Mouse (Mus musculus): Measurements from ENCODE around the gene Tex22.
A peak's percentile ranks its signal among the peaks of the same experiment; 100 is the strongest.

The Tex22 gene

DNA sequence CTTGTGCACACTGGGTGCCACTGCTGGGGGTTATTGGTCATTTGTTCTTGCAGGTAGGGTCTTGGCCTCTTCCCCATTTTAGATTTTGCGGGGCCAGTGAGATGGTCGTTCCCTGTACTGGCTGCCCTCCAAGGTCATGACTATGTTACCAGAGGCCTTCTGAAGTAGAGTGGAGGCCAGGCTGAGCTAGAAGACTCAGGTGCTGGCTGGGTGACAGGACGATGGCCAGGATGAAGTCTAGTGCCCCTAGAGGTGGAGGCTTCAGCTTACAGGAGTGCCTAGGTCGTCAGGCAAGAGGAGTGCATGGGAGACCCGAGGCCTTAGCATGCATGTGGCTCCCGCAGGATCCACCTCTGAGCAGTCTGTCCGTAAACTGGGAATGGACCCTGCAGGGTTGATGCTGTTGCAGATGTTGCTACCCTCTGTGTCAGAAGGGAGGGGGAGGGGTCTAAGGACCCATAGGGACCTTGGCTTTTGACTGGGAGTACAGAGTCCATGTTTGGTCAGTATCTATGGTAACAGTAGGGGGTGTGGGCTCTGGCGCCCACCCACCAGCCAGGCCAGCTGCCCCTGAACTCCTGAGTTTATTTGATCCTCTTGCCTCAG is 29.6 kb downstream of the Tex22 start:
- DNase-seq: peak; percentile 18 to 30

DNA sequence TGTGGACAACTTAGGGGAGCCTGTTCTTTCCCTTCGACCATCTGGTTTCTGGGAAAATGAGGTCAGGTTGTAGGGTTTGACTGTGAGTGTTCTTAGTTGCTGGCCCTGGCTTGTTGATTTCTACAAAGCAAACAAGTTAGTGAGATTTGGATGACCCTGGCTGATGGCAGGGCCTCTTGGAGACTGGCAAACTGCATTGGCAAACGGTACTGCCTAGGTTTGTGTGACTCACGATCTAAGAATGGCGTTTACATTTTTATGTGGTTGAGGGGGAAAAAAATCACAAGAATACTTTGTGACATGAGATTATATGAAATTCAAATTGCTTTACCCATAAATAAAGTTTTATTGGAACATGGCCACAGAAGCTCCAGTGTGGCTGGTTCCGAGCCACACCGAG is 32.1 kb downstream of the Tex22 start:
- DNase-seq: no peak

DNA sequence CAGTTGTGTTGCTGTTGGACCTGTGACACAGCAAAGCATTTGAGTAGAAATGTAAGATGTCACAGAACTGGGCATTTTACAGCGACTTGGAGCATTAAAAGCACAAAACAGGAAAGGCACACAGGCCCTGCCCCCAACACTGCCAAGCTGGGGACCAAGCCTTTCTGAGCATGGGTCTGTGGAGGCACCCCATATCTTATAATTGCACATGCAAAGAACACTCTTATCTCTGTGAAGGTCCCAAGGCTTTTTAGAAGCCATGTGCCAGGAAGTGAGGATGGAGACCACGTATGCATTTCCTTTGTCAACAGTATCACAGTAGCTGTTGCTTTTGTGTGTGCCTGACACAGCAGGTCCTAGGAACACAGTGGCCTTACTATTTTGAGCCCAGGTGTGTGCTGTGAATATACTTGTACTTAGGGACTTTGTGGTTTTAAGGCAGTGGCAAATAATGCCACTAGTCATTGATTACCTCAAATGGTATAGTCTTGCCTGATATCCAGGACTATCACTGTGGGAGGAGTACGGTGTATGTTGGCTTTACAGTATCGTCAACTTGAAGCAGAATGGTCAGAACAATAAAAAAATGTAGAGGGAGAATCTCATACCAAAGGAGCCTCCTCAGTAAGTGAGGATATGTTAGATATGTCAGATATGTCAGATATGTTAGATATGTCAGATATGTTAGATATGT is 33.3 kb downstream of the Tex22 start:
- no peak for DNase-seq

GRCm38 (mm10) chr12:113108528-113109283 is 34.4 kb downstream of the Tex22 start:
- DNase-seq: no peak

GRCm38 (mm10) chr12:113109801-113110200 is 35.5 kb downstream of the Tex22 start:
- DNase-seq: no peak

- DNase-seq: no peak
Measured at GRCm38 (mm10) chr12:113114141-113114540, 39.8 kb downstream of the Tex22 start.

GRCm38 (mm10) chr12:113114856-113115538 is 40.7 kb downstream of the Tex22 start:
- DNase-seq: no peak

DNA sequence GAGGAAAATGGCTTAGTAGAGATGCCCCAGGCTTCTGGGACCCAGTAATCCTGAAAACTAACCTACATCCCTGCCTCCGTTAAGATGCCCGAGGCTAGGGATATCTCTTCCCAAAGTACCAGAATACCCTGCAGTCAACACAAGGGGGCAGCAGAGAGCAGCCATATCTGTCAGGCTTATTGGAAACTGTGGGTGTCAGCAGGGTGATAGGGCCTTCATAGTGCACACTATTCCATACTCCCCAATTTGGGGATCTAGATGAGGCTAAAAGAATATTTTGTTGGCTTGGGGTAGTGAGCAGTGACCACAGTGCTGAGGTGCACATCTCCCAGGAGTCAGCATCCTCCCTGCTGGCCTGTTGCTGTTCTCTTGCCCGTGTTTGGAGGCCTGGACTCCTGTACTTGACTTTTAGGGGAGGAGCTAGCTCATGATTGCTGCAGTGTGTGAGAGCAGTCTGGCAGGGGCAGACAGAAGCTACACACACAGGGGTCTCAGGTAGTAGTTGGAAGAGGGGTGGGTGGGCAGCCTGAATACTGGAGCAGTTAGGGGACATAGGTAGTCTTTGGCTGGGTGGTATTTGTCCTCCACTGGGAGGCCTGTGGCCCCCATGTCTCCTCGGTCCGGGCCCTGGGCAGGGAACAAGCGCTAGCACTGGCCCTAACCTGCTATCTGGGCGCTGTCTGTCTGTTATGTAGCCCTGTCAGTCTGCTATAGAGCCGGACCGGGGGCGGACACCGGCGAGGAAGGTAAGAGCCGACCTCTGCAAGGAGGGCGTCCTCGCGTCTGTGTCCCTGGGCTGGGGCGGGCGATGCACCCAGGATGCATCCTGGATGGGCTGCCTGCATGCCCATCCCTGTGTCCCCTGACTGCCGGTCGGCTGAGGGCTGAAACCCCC is 45.5 kb downstream of the Tex22 start:
- peak; percentile 59 to 77 for DNase-seq

GRCm38 (mm10) chr12:113124726-113125125 is 50.4 kb downstream of the Tex22 start:
- DNase-seq: no peak

- no peak for DNase-seq
Measured at GRCm38 (mm10) chr12:113130732-113131131, 56.4 kb downstream of the Tex22 start.

GRCm38 (mm10) chr12:113131601-113132000 is 57.3 kb downstream of the Tex22 start:
- DNase-seq: no peak

DNA sequence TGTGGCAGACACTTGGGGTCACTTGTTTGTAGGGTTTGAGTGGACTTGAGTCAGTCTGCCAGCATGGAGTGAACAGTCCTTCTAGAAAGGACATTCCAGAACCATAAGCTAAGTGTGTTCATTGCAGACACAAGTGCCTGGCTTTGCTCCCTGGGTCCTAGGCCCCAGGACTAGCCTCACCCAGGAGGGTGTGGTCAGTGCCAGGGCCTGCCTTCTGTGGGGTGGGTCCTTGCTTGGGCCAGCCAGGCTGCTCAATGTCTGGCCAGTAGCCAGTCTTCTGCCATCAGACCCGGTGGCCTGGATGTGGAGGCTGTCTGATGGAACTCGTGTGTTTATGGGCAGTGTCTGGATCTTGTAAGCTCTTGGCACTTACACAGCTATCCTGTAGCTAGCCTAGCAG is 58.3 kb downstream of the Tex22 start:
- peak; percentile 30 to 50 for DNase-seq

- no peak for DNase-seq
Measured at GRCm38 (mm10) chr12:113133260-113133659, 59.0 kb downstream of the Tex22 start.

DNA sequence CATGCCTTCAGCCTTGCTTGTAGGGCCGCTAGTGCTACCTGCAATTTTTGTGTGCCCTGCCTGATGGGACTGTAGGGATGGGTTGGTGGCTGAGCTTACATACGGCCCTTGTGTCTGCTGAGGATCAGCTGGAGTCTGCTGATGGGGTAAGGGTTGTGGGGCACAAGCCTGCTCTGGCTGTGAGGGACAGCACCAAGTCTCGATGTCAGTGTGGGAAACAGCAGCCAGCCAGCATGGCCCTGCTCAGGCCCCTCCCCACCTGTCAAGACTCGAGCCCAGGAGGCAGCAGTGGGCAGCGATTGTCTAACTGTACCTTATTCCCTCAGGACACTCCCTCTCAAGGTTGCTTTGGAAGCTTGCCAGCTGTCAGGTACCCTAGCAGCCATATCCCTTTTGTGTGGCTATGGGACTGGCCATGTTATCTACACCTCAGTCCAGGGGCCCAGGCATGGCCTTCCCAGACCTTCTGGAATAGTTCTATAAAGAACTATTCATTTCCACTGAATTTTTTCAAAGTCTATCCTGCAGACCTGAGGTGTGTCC is 59.6 kb downstream of the Tex22 start:
- DNase-seq: no peak

GRCm38 (mm10) chr12:113134502-113134901 is 60.2 kb downstream of the Tex22 start:
- DNase-seq: no peak

DNA sequence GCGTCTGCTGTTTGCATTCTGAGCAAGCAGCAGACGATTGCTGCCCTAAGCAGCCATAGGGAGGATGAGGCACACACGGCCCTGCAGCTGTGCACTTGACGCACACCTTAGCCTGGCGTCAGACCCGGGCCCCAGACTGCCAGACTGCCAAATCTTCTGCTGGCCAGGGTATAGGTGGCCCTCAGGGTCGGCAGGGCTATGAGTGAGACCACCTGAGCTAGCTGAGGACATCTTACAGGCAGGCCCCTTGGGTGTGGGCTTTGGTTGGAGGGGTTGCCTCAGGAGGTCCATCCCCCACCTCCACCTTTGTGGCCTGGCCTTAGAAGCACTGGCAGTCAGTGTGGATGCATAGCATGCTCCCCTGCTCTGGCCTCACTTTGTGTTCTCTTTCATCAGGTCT is 61.1 kb downstream of the Tex22 start:
- no peak for DNase-seq

GRCm38 (mm10) chr12:113136492-113137020 is 62.3 kb downstream of the Tex22 start:
- DNase-seq: no peak

DNA sequence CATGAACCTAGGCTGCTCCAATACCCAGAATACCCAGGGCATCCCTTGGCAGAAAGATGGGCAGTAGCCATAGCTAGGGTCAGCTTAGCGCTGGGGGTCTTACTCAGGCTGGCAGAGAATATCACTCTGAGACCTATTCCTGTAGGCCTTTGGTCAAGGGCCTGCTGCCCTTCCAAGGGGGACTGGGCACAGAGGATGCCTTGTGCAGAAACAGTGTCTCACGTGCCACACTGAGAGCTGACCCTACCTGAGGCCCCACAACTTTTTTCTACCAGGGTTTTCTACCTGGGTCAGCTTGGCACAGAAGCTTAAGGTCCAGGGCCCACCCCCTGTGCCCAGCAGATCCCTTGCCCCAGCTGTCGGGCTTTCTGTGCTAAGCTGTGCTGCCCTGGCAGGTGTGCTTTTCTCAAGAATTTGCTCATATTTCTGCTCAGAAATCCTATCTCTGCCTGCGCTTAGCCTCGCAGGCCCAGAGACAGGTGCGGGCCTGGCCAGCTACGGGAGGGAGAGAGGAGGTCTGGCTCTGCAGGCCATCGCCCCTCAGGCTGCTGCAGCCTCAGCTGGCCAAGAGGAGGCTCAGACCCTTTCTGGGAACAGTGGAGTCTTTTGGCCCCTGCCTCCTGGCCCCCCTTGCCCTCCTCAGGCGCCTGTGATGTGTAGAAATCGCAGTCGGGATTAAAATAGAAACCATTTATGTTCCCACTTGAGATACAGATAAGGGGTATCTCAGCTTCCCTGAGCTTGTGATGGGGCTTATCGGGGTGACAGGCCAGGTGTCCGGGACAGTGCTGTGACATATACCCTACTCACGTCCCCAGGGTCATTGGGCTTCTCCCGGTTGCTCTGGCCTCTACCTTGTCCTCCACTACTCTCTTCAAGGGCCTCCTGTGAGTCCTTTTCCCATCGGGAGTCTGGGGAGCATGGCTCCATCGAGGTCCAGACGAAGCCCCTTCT is 63.2 kb downstream of the Tex22 start:
- DNase-seq: no peak

GRCm38 (mm10) chr12:113138291-113138690 is 64.0 kb downstream of the Tex22 start:
- DNase-seq: no peak

Measured in kidney, adult 8-10 months (tissue).